Mouse (Mus musculus): ENCODE results near the gene Gdf9. TPM values are rescaled to one million over a fixed set of nuclear protein-coding genes. Genes with fewer than 3 reads are reported as not detected.

Gdf9 gene
- total and polyA plus RNA-seq, 3 experiments, result 0.37 to 0.43 (median 0.39) TPM

GRCm38 (mm10) chr11:53475620-53476019, 44.8 kb downstream of the Gdf9 start:
- Histone ChIP-seq H3K36me3 (ENCODE audit: control insufficient read depth, insufficient read depth, low read length) (no peaks in the 10 kb centered on the region), H3K27me3 (ENCODE audit: control insufficient read depth, insufficient read depth, low read length) (peaks cover 14% of the 10 kb centered on the region), H3K9ac (ENCODE audit: low read depth, low read length) (no peak overlapping the region), H3K4me3 (no peak overlapping the region), H3K4me1 (ENCODE audit: control insufficient read depth, insufficient read depth, low read length) (no peaks in the 10 kb centered on the region; the same call in 1 of the 2 replicates), H3K79me2 (replicated peaks; ENCODE audit: control insufficient read depth, insufficient read depth, low read length) (no peaks in the 10 kb centered on the region), H3K27ac (no peak overlapping the region)
- 26% methylated on average over 8 of the region's 8 CpGs for WGBS
- DNase-seq, result no peak
- intact Hi-C loops (cut with DNase I), result no loop called here
- TF ChIP-seq EP300 (IDR thresholded peaks at IDR 0.05; ENCODE audit: insufficient read depth, low read depth, low read length) (no peak), CTCF (IDR thresholded peaks at IDR 0.05) (no peak), POLR2A (IDR thresholded peaks at IDR 0.05; ENCODE audit: insufficient read depth, low read depth, low read length) (no peak)

GRCm38 (mm10) chr11:53477833-53478232, 47.0 kb downstream of the Gdf9 start:
- Histone ChIP-seq H3K36me3 (ENCODE audit: control insufficient read depth, insufficient read depth, low read length) (no peaks in the 10 kb centered on the region), H3K27me3 (ENCODE audit: control insufficient read depth, insufficient read depth, low read length) (peaks cover 14% of the 10 kb centered on the region), H3K79me2 (replicated peaks; ENCODE audit: control insufficient read depth, insufficient read depth, low read length) (no peaks in the 10 kb centered on the region), H3K9ac (ENCODE audit: low read depth, low read length) (no peak overlapping the region), H3K27ac (no peak overlapping the region), H3K4me3 (no peak overlapping the region), H3K4me1 (ENCODE audit: control insufficient read depth, insufficient read depth, low read length) (no peaks in the 10 kb centered on the region)
- WGBS, result 83% methylated on average over 7 of the region's 7 CpGs
- DNase-seq, result no peak
- intact Hi-C loops (cut with DNase I), result no loop called here
- TF ChIP-seq POLR2A (IDR thresholded peaks at IDR 0.05; ENCODE audit: insufficient read depth, low read depth, low read length) (no peak), CTCF (IDR thresholded peaks at IDR 0.05) (no peak), EP300 (IDR thresholded peaks at IDR 0.05; ENCODE audit: insufficient read depth, low read depth, low read length) (no peak)

- H3K4me3 ChIP-seq, result peak overlapping the region; percentile 50
- peak in 1 of 2 experiments; percentile 40 for DNase-seq
- H3K27me3 ChIP-seq (ENCODE audit: control insufficient read depth, insufficient read depth, low read length), result peaks cover 14% of the 10 kb centered on the region
- H3K4me1 ChIP-seq (ENCODE audit: control insufficient read depth, insufficient read depth, low read length), result no peaks in the 10 kb centered on the region
- no peaks in the 10 kb centered on the region for H3K36me3 ChIP-seq (ENCODE audit: control insufficient read depth, insufficient read depth, low read length)
- no peak for TF ChIP-seq EP300 (IDR thresholded peaks at IDR 0.05; ENCODE audit: insufficient read depth, low read depth, low read length)
- no peak for TF ChIP-seq POLR2A (IDR thresholded peaks at IDR 0.05; ENCODE audit: insufficient read depth, low read depth, low read length)
- no peak for TF ChIP-seq CTCF (IDR thresholded peaks at IDR 0.05)
- no peaks in the 10 kb centered on the region for H3K79me2 ChIP-seq (replicated peaks; ENCODE audit: control insufficient read depth, insufficient read depth, low read length)
- intact Hi-C loops (cut with DNase I), result no loop called here
- H3K9ac ChIP-seq (ENCODE audit: low read depth, low read length), result peak overlapping the region; percentile 74
- 11% methylated on average over 79 of the region's 79 CpGs for WGBS
- H3K27ac ChIP-seq, result no peak overlapping the region
These were observed 47.8 kb downstream of the Gdf9 start for GRCm38 (mm10) chr11:53478383-53479170.

GRCm38 (mm10) chr11:53479171-53479782, 48.5 kb downstream of the Gdf9 start:
- TF ChIP-seq EP300 (IDR thresholded peaks at IDR 0.05; ENCODE audit: insufficient read depth, low read depth, low read length) (no peak), POLR2A (IDR thresholded peaks at IDR 0.05; ENCODE audit: insufficient read depth, low read depth, low read length) (no peak), CTCF (IDR thresholded peaks at IDR 0.05) (no peak)
- Histone ChIP-seq H3K36me3 (ENCODE audit: control insufficient read depth, insufficient read depth, low read length) (no peaks in the 10 kb centered on the region), H3K4me1 (ENCODE audit: control insufficient read depth, insufficient read depth, low read length) (no peaks in the 10 kb centered on the region), H3K27ac (no peak overlapping the region), H3K27me3 (ENCODE audit: control insufficient read depth, insufficient read depth, low read length) (peaks cover 14% of the 10 kb centered on the region), H3K9ac (ENCODE audit: low read depth, low read length) (peak overlapping the region; percentile 74), H3K79me2 (replicated peaks; ENCODE audit: control insufficient read depth, insufficient read depth, low read length) (no peaks in the 10 kb centered on the region), H3K4me3 (peak overlapping the region; percentile 50)
- DNase-seq, result peak in 1 of 2 experiments; percentile 57
- intact Hi-C loops (cut with DNase I), result no loop called here
- 2% methylated on average over 62 of the region's 62 CpGs for WGBS

GRCm38 (mm10) chr11:53479783-53480301, 49.0 kb downstream of the Gdf9 start, which contains the start of the genes Gm9945 and Sowaha:
Gm9945 (plus strand) TSS chr11:53480166.
Sowaha (minus strand) TSS chr11:53480274.
- TF ChIP-seq CTCF (IDR thresholded peaks at IDR 0.05) (peak; percentile 49), EP300 (IDR thresholded peaks at IDR 0.05; ENCODE audit: insufficient read depth, low read depth, low read length) (no peak)

More at GRCm38 (mm10) chr11:53479783-53480301, 49.0 kb downstream of the Gdf9 start, which contains the start of the genes Gm9945 and Sowaha:
- Histone ChIP-seq H3K79me2 (replicated peaks; ENCODE audit: control insufficient read depth, insufficient read depth, low read length) (no peaks in the 10 kb centered on the region), H3K27me3 (ENCODE audit: control insufficient read depth, insufficient read depth, low read length) (peaks cover 14% of the 10 kb centered on the region), H3K27ac (no peak within 1 kb of the TSS), H3K4me3 (peak within 1 kb of the TSS; percentile 50), H3K4me1 (ENCODE audit: control insufficient read depth, insufficient read depth, low read length) (no peaks in the 10 kb centered on the region), H3K9ac (ENCODE audit: low read depth, low read length) (peak within 1 kb of the TSS; percentile 74), H3K36me3 (ENCODE audit: control insufficient read depth, insufficient read depth, low read length) (no peaks in the 10 kb centered on the region)
- no peak for DNase-seq
- WGBS, result 8% methylated on average over 40 of the region's 40 CpGs
- intact Hi-C loops (cut with DNase I), result no loop called here

All from heart, adult 2 months (tissue).